Mouse (Mus musculus): ENCODE measurements around the gene Mark3.
A peak's percentile ranks its signal among the peaks of the same experiment; 100 is the strongest.

GRCm38 (mm10) chr12:111538292-111539040, 35.9 kb upstream of the Mark3 start:
- TF ChIP-seq POLR2A (IDR thresholded peaks at IDR 0.05; ENCODE audit: control insufficient read depth in 1 of 2, insufficient read depth in 1 of 2, low read depth in 1 of 2, low read length in 2 of 2, poor library complexity in 1 of 2) = peak in 1 of 2 experiments; percentile 56; a peak in 1 of 4 replicates
- no peak for TF ChIP-seq MAZ (IDR thresholded peaks at IDR 0.05; ENCODE audit: low read depth, low read length)
- TF ChIP-seq MXI1 (IDR thresholded peaks at IDR 0.05; ENCODE audit: low read depth, low read length) = peak; percentile 36
- TF ChIP-seq POLR2AphosphoS2 (IDR thresholded peaks at IDR 0.05; ENCODE audit: low read length) = no peak; the same call in 1 of the 2 replicates
- peak; percentile 69 for TF ChIP-seq USF1 (IDR thresholded peaks at IDR 0.05; ENCODE audit: low read depth, low read length)
- no peak for TF ChIP-seq SMC3 (IDR thresholded peaks at IDR 0.05; ENCODE audit: low read depth, low read length)
